19 mouse cellular contexts compared by ENCODE assay signal in genomic region chr10:17584842-17585241, GRCm38 (mm10).
"Had no signal": no experiment of that assay in that cellular context is flagged by ENCODE, and none has a peak within 500 bp of the region (broad histone marks: within the 10 kb centered on the region; RNA-seq: fewer than 3 reads in every experiment).

No protein-coding gene starts in this region.

- H3K4me1 ChIP-seq: limb, embryonic 10.5 days; limb, embryonic 13.5 days; lung, embryonic 15.5 days; midbrain, embryonic 12.5 days; midbrain, embryonic 15.5 days; stomach, embryonic 15.5 days had no signal

- H3K4me2 ChIP-seq: limb, embryonic 13.5 days; liver, embryonic 12.5 days; liver, embryonic 15.5 days; lung, embryonic 15.5 days; midbrain, embryonic 12.5 days; midbrain, embryonic 15.5 days; stomach, embryonic 15.5 days had no signal

- H3K9me3 ChIP-seq: limb, embryonic 10.5 days; limb, embryonic 13.5 days; liver, embryonic 12.5 days; liver, embryonic 15.5 days; lung, embryonic 15.5 days; midbrain, embryonic 12.5 days; midbrain, embryonic 15.5 days; stomach, embryonic 15.5 days had no signal

- H3K36me3 ChIP-seq: limb, embryonic 10.5 days; limb, embryonic 13.5 days; liver, embryonic 12.5 days; liver, embryonic 15.5 days; lung, embryonic 15.5 days; midbrain, embryonic 12.5 days; midbrain, embryonic 15.5 days; stomach, embryonic 15.5 days had no signal

- DNase-seq: kidney, adult 2 months; kidney, postnatal 25 days; layer of hippocampus, adult 9-11 months; liver; lung, adult 18-20 months; lung, postnatal 10 days; lung, postnatal 4 days; thymus, adult 18-20 months; thymus, postnatal 36 days had no signal

- ATAC-seq: liver, embryonic 12.5 days; midbrain, embryonic 15.5 days had no signal

- H3K4me3 ChIP-seq: layer of hippocampus, adult 2 months; limb, embryonic 10.5 days; limb, embryonic 13.5 days; liver, embryonic 12.5 days; liver, embryonic 15.5 days; lung, embryonic 15.5 days; midbrain, embryonic 12.5 days; midbrain, embryonic 15.5 days; stomach, embryonic 15.5 days had no signal

- H3K27me3 ChIP-seq: limb, embryonic 13.5 days; liver, embryonic 15.5 days; lung, embryonic 15.5 days; midbrain, embryonic 12.5 days; midbrain, embryonic 15.5 days; stomach, embryonic 15.5 days had no signal

- H3K27ac ChIP-seq: kidney, postnatal 0 days; layer of hippocampus, adult 2 months; limb, embryonic 10.5 days; limb, embryonic 13.5 days; liver, embryonic 12.5 days; liver, embryonic 15.5 days; lung, embryonic 15.5 days; midbrain, embryonic 12.5 days; midbrain, embryonic 15.5 days; stomach, embryonic 15.5 days had no signal

- H3K9ac ChIP-seq: limb, embryonic 13.5 days; liver, embryonic 12.5 days; liver, embryonic 15.5 days; lung, embryonic 15.5 days; midbrain, embryonic 12.5 days; midbrain, embryonic 15.5 days; stomach, embryonic 15.5 days had no signal
